Mouse (Mus musculus): ENCODE data around the gene Med22. TPM values are rescaled to one million over a fixed set of nuclear protein-coding genes. Genes with fewer than 3 reads are reported as not detected.

The Med22 gene
- total RNA-seq (2021): 10 to 100 TPM; 30.2 to 36.1 TPM

GRCm38 (mm10) chr2:26910124-26910993 is at the start of gene Med22, which contains the start of gene Rpl7a:
Gene Med22 (minus strand): TSS chr2:26910677.
Gene Rpl7a (plus strand): TSS chr2:26910764.
- DNase-seq: peak; percentile 100

GRCm38 (mm10) chr2:26957488-26957859 is 47.0 kb upstream of the Med22 start:
- DNase-seq: no peak

- DNase-seq: no peak
Observed at GRCm38 (mm10) chr2:26956811-26957487, 46.5 kb upstream of the Med22 start.

- no peak for DNase-seq
Observed at GRCm38 (mm10) chr2:26954735-26955395, 44.4 kb upstream of the Med22 start.

GRCm38 (mm10) chr2:26952866-26953265 is 42.4 kb upstream of the Med22 start:
- no peak for DNase-seq

- no peak for DNase-seq
Observed at GRCm38 (mm10) chr2:26952193-26952592, 41.7 kb upstream of the Med22 start.

GRCm38 (mm10) chr2:26951346-26951905 is 40.9 kb upstream of the Med22 start:
- DNase-seq: no peak

GRCm38 (mm10) chr2:26950411-26950810 is 39.9 kb upstream of the Med22 start:
- no peak for DNase-seq

GRCm38 (mm10) chr2:26943253-26943652 is 32.8 kb upstream of the Med22 start:
- no peak for DNase-seq

GRCm38 (mm10) chr2:26941539-26941938 is 31.1 kb upstream of the Med22 start:
- DNase-seq: no peak

- no peak for DNase-seq
Observed at GRCm38 (mm10) chr2:26936425-26936824, 25.9 kb upstream of the Med22 start.

- no peak for DNase-seq
Observed at GRCm38 (mm10) chr2:26935286-26935685, 24.8 kb upstream of the Med22 start.

GRCm38 (mm10) chr2:26933304-26934055 is 23.0 kb upstream of the Med22 start, which contains the start of the genes Surf4 and Stkld1:
Gene Surf4 (minus strand): TSS chr2:26933928.
Gene Stkld1 (plus strand): TSS chr2:26934047.
- DNase-seq: peak; percentile 93

- DNase-seq: peak; percentile 57
Observed at GRCm38 (mm10) chr2:26932473-26933303, 22.2 kb upstream of the Med22 start.

GRCm38 (mm10) chr2:26930390-26930789 is 19.9 kb upstream of the Med22 start:
- DNase-seq: peak; percentile 77

GRCm38 (mm10) chr2:26927745-26928476 is 17.4 kb upstream of the Med22 start:
- no peak for DNase-seq

- peak; percentile 42 for DNase-seq
Observed at GRCm38 (mm10) chr2:26921784-26922183, 11.3 kb upstream of the Med22 start.

GRCm38 (mm10) chr2:26920190-26920855 is 9.8 kb upstream of the Med22 start:
- DNase-seq: no peak

GRCm38 (mm10) chr2:26919684-26920083 is 9.2 kb upstream of the Med22 start:
- no peak for DNase-seq

- no peak for DNase-seq
Observed at GRCm38 (mm10) chr2:26916738-26917137, 6.3 kb upstream of the Med22 start.

Data from heart, postnatal 4 days (tissue).